Mouse (Mus musculus): ENCODE data around the gene Upk3bl. TPM values are rescaled to one million over a fixed set of nuclear protein-coding genes. Genes with fewer than 3 reads are reported as not detected.
"Not testable (repeated sequence)": the region's sequence is repeated elsewhere in the genome, so short reads cannot be mapped to it uniquely, and the experiment has no call there.

The Upk3bl gene
- total and polyA plus RNA-seq, 3 experiments = not detected

GRCm38 (mm10) chr5:136063920-136064319, 9.6 kb downstream of the Upk3bl start:
- H3K36me3 ChIP-seq (replicated peaks in 1 of 2; ENCODE audit: control insufficient read depth in 1 of 2, insufficient read depth in 1 of 2, low read length in 1 of 2) = no peaks in the 10 kb centered on the region
- dilution Hi-C loops (cut with MboI; ENCODE audit: extremely low pct_ligation_motif_present, extremely low pct_unique_long_range_greater_than_20kb, low sequenced_read_pairs) (no loop called here), in situ Hi-C loops (cut with MboI; ENCODE audit: low pct_ligation_motif_present, low pct_unique_long_range_greater_than_20kb, low sequenced_read_pairs) (no loop called here)
- H3K4me2 ChIP-seq (ENCODE audit: insufficient read depth, low read depth, poor library complexity, severe bottlenecking) = no peak overlapping the region
- no peak for DNase-seq (ENCODE audit: extremely low read depth)
- TF ChIP-seq ZNF384 (IDR thresholded peaks at IDR 0.05; ENCODE audit: low read depth, low read length) (no peak), ZKSCAN1 (IDR thresholded peaks at IDR 0.05; ENCODE audit: borderline replicate concordance, low read depth, low read length) (no peak), JUN (IDR thresholded peaks at IDR 0.05; ENCODE audit: insufficient read depth, low read depth, low read length) (no peak), IRF4 (IDR thresholded peaks at IDR 0.05; ENCODE audit: low read depth, low read length) (no peak), MEF2A (IDR thresholded peaks at IDR 0.05; ENCODE audit: borderline replicate concordance, low read depth, low read length) (no peak), TBP (conservative IDR thresholded peaks at IDR 0.05; ENCODE audit: low read depth, low read length) (no peak), TCF12 (IDR thresholded peaks at IDR 0.05; ENCODE audit: low read depth, low read length) (no peak)
- H3K9ac ChIP-seq (ENCODE audit: insufficient read depth, low read depth) = no peak overlapping the region
- H3K27ac ChIP-seq (ENCODE audit: insufficient read depth, low read depth) = no peak overlapping the region
- 0 out of 4 replicates have a peak, but pooled peaks cover 0 to 5% of the 10 kb centered on the region in 2 experiments for H3K4me1 ChIP-seq (ENCODE audit: control insufficient read depth in 1 of 2, insufficient read depth in 2 of 2)
- H3K4me3 ChIP-seq (replicated peaks in 1 of 3; ENCODE audit: low read depth in 2 of 3, low read length in 2 of 3, poor library complexity in 1 of 3) = no peak overlapping the region
- H3K79me2 ChIP-seq (replicated peaks; ENCODE audit: control insufficient read depth, extremely low read depth, insufficient read depth, poor library complexity, severe bottlenecking) = no peaks in the 10 kb centered on the region
- H3K27me3 ChIP-seq (replicated peaks) = peaks cover 76% of the 10 kb centered on the region
- peaks cover 7% of the 10 kb centered on the region for H3K9me3 ChIP-seq (replicated peaks; ENCODE audit: low read length)

- peaks cover 73% of the 10 kb centered on the region for H3K27me3 ChIP-seq (replicated peaks)
- dilution Hi-C loops (cut with MboI; ENCODE audit: extremely low pct_ligation_motif_present, extremely low pct_unique_long_range_greater_than_20kb, low sequenced_read_pairs) = not testable (repeated sequence)
Measured at GRCm38 (mm10) chr5:136066404-136067148, 12.3 kb downstream of the Upk3bl start.

GRCm38 (mm10) chr5:136069411-136069810, 15.1 kb downstream of the Upk3bl start:
- Histone ChIP-seq H3K79me2 (replicated peaks; ENCODE audit: control insufficient read depth, extremely low read depth, insufficient read depth, poor library complexity, severe bottlenecking) (no peaks in the 10 kb centered on the region), H3K9me3 (replicated peaks; ENCODE audit: low read length) (peaks cover 10% of the 10 kb centered on the region), H3K27ac (ENCODE audit: insufficient read depth, low read depth) (no peak overlapping the region), H3K4me2 (ENCODE audit: insufficient read depth, low read depth, poor library complexity, severe bottlenecking) (no peak overlapping the region), H3K27me3 (replicated peaks) (peaks cover 86% of the 10 kb centered on the region), H3K9ac (ENCODE audit: insufficient read depth, low read depth) (no peak overlapping the region), H3K4me3 (replicated peaks in 1 of 3; ENCODE audit: low read depth in 2 of 3, low read length in 2 of 3, poor library complexity in 1 of 3) (no peak overlapping the region), H3K36me3 (replicated peaks in 1 of 2; ENCODE audit: control insufficient read depth in 1 of 2, insufficient read depth in 1 of 2, low read length in 1 of 2) (no peaks in the 10 kb centered on the region), H3K4me1 (ENCODE audit: control insufficient read depth in 1 of 2, insufficient read depth in 2 of 2) (peaks cover 3 to 5% of the 10 kb centered on the region in 2 experiments; a peak in 1 of 4 replicates)
- DNase-seq (ENCODE audit: extremely low read depth) = no peak
- TF ChIP-seq ZKSCAN1 (IDR thresholded peaks at IDR 0.05; ENCODE audit: borderline replicate concordance, low read depth, low read length) = no peak
- dilution Hi-C loops (cut with MboI; ENCODE audit: extremely low pct_ligation_motif_present, extremely low pct_unique_long_range_greater_than_20kb, low sequenced_read_pairs) = no loop called here
- in situ Hi-C loops (cut with MboI; ENCODE audit: low pct_ligation_motif_present, low pct_unique_long_range_greater_than_20kb, low sequenced_read_pairs) = no loop called here

More at GRCm38 (mm10) chr5:136066404-136067148, 12.3 kb downstream of the Upk3bl start:
- H3K9ac ChIP-seq (ENCODE audit: insufficient read depth, low read depth); H3K36me3 ChIP-seq (replicated peaks in 1 of 2; ENCODE audit: control insufficient read depth in 1 of 2, insufficient read depth in 1 of 2, low read length in 1 of 2); H3K4me1 ChIP-seq (ENCODE audit: control insufficient read depth in 1 of 2, insufficient read depth in 2 of 2); H3K79me2 ChIP-seq (replicated peaks; ENCODE audit: control insufficient read depth, extremely low read depth, insufficient read depth, poor library complexity, severe bottlenecking); H3K9me3 ChIP-seq (replicated peaks; ENCODE audit: low read length); H3K4me3 ChIP-seq (replicated peaks in 1 of 3; ENCODE audit: low read depth in 2 of 3, low read length in 2 of 3, poor library complexity in 1 of 3); DNase-seq (ENCODE audit: extremely low read depth); in situ Hi-C loops (cut with MboI; ENCODE audit: low pct_ligation_motif_present, low pct_unique_long_range_greater_than_20kb, low sequenced_read_pairs); H3K4me2 ChIP-seq (ENCODE audit: insufficient read depth, low read depth, poor library complexity, severe bottlenecking); H3K27ac ChIP-seq (ENCODE audit: insufficient read depth, low read depth): not testable (repeated sequence)

All from CH12.LX (cell line).